Mouse (Mus musculus): ENCODE measurements at regions not wholly inside any gene's neighbourhood (a gene's known extent, or its start where the extent isn't known, plus 50 kb on each side); places are given as distances from the start of the nearest gene placed in this dataset.

- no peak for DNase-seq
These were observed 416.6 kb downstream of the Vrk1 start for GRCm38 (mm10) chr12:106426631-106427030.

GRCm38 (mm10) chr12:106429991-106430390 is 420.0 kb downstream of the Vrk1 start:
- no peak for DNase-seq

- DNase-seq, result no peak
These were observed 435.1 kb downstream of the Vrk1 start for GRCm38 (mm10) chr12:106445151-106445550.

- no peak for DNase-seq
These were observed 435.9 kb downstream of the Vrk1 start for GRCm38 (mm10) chr12:106445976-106446375.

GRCm38 (mm10) chr12:106446876-106447532 is 437.0 kb downstream of the Vrk1 start:
- DNase-seq, result no peak

GRCm38 (mm10) chr12:106448551-106448950 is 438.5 kb downstream of the Vrk1 start:
- no peak for DNase-seq

GRCm38 (mm10) chr12:106453491-106453890 is 443.5 kb downstream of the Vrk1 start:
- DNase-seq, result no peak

- DNase-seq, result no peak
These were observed 448.2 kb downstream of the Vrk1 start for GRCm38 (mm10) chr12:106458215-106458614.

- DNase-seq, result no peak
These were observed 450.6 kb downstream of the Vrk1 start for GRCm38 (mm10) chr12:106460650-106461049.

GRCm38 (mm10) chr12:106462281-106462680 is 452.3 kb downstream of the Vrk1 start:
- DNase-seq, result peak in 1 of 2 experiments; percentile 5

GRCm38 (mm10) chr12:106464701-106465100 is 454.7 kb downstream of the Vrk1 start:
- DNase-seq, result no peak

GRCm38 (mm10) chr12:106468173-106468860 is 458.3 kb downstream of the Vrk1 start:
- DNase-seq, result no peak

- no peak for DNase-seq
These were observed 464.6 kb downstream of the Vrk1 start for GRCm38 (mm10) chr12:106474501-106475165.

- no peak for DNase-seq
These were observed 465.5 kb downstream of the Vrk1 start for GRCm38 (mm10) chr12:106475486-106476050.

- DNase-seq, result no peak
These were observed 467.1 kb downstream of the Vrk1 start for GRCm38 (mm10) chr12:106477040-106477665.

GRCm38 (mm10) chr12:106477731-106478130 is 467.7 kb downstream of the Vrk1 start:
- DNase-seq, result no peak

- DNase-seq, result no peak
These were observed 468.4 kb downstream of the Vrk1 start for GRCm38 (mm10) chr12:106478381-106478781.

- DNase-seq, result no peak
These were observed 469.2 kb downstream of the Vrk1 start for GRCm38 (mm10) chr12:106479067-106479877.

- no peak for DNase-seq
These were observed 469.8 kb downstream of the Vrk1 start for GRCm38 (mm10) chr12:106479878-106480194.

GRCm38 (mm10) chr12:106480281-106481060 is 470.4 kb downstream of the Vrk1 start:
- DNase-seq, result no peak

GRCm38 (mm10) chr12:106501622-106502327 is 491.7 kb downstream of the Vrk1 start:
- no peak for DNase-seq

Measured in kidney, postnatal 36 days (tissue).